Mouse (Mus musculus): ENCODE measurements around the gene Gla.

DNA sequence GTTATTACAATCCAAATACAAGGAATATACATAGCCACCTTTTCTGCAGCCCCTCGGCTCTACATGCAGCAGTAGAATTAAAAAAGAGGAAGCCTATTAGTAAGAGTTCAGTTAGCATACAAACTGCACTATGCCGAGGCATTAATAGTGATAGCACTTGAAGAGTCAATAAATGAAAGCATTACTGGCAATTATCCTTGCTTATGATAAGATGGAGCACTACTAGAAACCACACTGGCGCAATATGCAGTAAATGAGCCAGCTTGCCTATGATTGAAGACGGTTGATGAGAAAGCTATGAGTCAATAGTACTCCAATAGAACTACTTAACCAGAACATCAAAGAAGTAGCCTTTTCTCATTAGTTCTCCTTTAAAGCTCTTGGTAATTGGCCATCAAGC, 23.0 kb downstream of the Gla start:
- TF ChIP-seq CTCF (IDR thresholded peaks at IDR 0.05; ENCODE audit: low read depth, low read length) (no peak), TAL1 (conservative IDR thresholded peaks at IDR 0.05; ENCODE audit: low read depth, low read length) (no peak), GATA1 (IDR thresholded peaks at IDR 0.05; ENCODE audit: borderline replicate concordance, low read length) (no peak), GATA2 (IDR thresholded peaks at IDR 0.05; ENCODE audit: borderline replicate concordance, low read depth, low read length) (no peak), POLR2AphosphoS5 (IDR thresholded peaks at IDR 0.05; ENCODE audit: insufficient replicate concordance, low read depth, low read length) (no peak)

Measured in G1E (cell line).